Mouse (Mus musculus) limb, embryonic 11.5 days (tissue): ENCODE measurements at regions not wholly inside any gene's neighbourhood (a gene's known extent, or its start where the extent isn't known, plus 50 kb on each side); places are given as distances from the start of the nearest gene placed in this dataset.

Experiments
- ATAC-seq: fragments of 200-750 bp; cut with Nextera tagmentation; 2 replicates; pipeline ENCODE4 v1.8.0; 2017; ENCODE audit warnings: low read depth; ENCODE audit not compliant: insufficient number of reproducible peaks, low FRiP score, low TSS enrichment
- DNase-seq: peaks from one replicate; pipeline ENCODE4 v3.0.0-alpha.2; 2015; ENCODE audit warnings: low spot score
- H3K27ac ChIP-seq: fragments of 300-500 bp; sonication (generic); replicated peaks from 2 replicates; pipeline ENCODE4 v1.5.1; 2014; ENCODE audit warnings: low read depth, mild to moderate bottlenecking, low read length
- H3K27me3 ChIP-seq: fragments of 300-500 bp; sonication (generic); 2 replicates; pipeline ENCODE4 v1.6.1; 2014; ENCODE audit warnings: mild to moderate bottlenecking, low read length, mixed read lengths; ENCODE audit not compliant: control insufficient read depth, insufficient read depth
- H3K36me3 ChIP-seq: fragments of 300-500 bp; sonication (generic); 2 replicates; pipeline ENCODE4 v1.6.1; 2014; ENCODE audit warnings: mild to moderate bottlenecking, low read length, moderate library complexity, mixed read lengths; ENCODE audit not compliant: control insufficient read depth, insufficient read depth
- H3K4me1 ChIP-seq: fragments of 300-500 bp; sonication (generic); 2 replicates; pipeline ENCODE4 v1.6.1; 2014; ENCODE audit warnings: low read length, mixed read lengths; ENCODE audit not compliant: control insufficient read depth, insufficient read depth
- H3K4me2 ChIP-seq: fragments of 300-500 bp; sonication (generic); 2 replicates; pipeline ENCODE4 v1.6.1; 2014; ENCODE audit warnings: low read depth, mild to moderate bottlenecking, moderate library complexity; ENCODE audit not compliant: severe bottlenecking
- H3K4me3 ChIP-seq: fragments of 300-500 bp; sonication (generic); 2 replicates; pipeline ENCODE4 v1.5.1; 2014; ENCODE audit warnings: low read depth, low read length
- H3K9ac ChIP-seq: fragments of 300-500 bp; sonication (generic); 2 replicates; pipeline ENCODE4 v1.6.1; 2014; ENCODE audit warnings: mild to moderate bottlenecking, low read length
- H3K9me3 ChIP-seq: fragments of 300-500 bp; sonication (generic); 2 replicates; pipeline ENCODE4 v1.6.1; 2016; ENCODE audit warnings: low read length; ENCODE audit not compliant: control insufficient read depth
- WGBS: fragments of 180-500 bp; shearing (Covaris S2); extraction: QIAGEN DNeasy Blood & Tissue Kit; methylation state at CpG from one replicate; pipeline ENCODE4 v1.1.7; 2014; 5-methylcytosine and 5-hydroxymethylcytosine counted together

DNA sequence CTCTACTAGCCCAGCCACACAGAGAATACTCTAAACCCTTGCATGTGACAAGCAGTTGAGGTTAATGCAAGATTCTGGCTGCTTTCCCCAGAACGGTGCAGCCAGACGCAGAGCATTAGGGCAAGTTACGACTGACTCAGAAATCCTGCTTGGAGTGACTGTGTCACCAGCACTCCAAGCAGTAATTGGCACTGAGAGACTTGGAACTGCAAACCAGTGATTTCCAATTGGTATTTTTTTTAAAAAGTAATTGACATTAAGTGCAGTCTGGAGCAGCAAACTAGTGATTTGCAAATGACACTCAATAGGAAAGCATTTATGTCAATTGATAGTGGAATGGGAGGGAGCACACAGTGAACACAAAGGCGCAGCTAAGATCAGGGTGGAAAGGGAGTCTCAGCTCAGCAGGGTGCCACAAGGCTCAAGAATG is 318.1 kb upstream of the Hs6st1 start:
- Histone ChIP-seq H3K4me1 (no peaks in the 10 kb centered on the region), H3K27ac (no peak overlapping the region), H3K4me3 (no peak overlapping the region), H3K27me3 (no peaks in the 10 kb centered on the region), H3K4me2 (no peak overlapping the region), H3K9me3 (no peaks in the 10 kb centered on the region), H3K36me3 (no peaks in the 10 kb centered on the region), H3K9ac (no peak overlapping the region)
- DNase-seq (no peak), ATAC-seq (no peak)
- whole genome bisulfite sequencing: 50% methylated on average over 4 of the region's 4 CpGs

DNA sequence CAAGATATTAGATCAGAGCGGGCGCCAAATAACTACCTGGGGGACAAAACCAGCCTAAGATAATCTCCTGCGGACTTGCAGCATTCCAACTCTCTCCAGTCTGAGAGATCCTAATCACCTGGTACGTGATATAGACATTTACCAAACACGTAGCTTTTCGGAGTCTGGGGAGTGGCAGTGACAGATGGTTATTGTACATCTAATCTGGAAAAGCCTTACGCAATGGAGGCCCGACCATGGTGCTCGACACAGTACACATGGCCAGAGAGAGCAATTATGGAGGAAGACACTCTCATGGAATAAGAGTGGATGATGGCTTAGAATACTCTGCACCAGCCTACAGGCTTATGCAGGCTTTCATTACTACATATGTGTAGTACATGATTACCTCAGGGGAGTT is 315.6 kb upstream of the Hs6st1 start:
- Histone ChIP-seq H3K36me3 (no peaks in the 10 kb centered on the region), H3K27ac (no peak overlapping the region), H3K9ac (no peak overlapping the region), H3K4me2 (no peak overlapping the region), H3K4me1 (no peaks in the 10 kb centered on the region), H3K4me3 (no peak overlapping the region), H3K9me3 (no peaks in the 10 kb centered on the region), H3K27me3 (no peaks in the 10 kb centered on the region)
- 91% methylated on average over 9 of the region's 9 CpGs for WGBS
- DNase-seq (no peak), ATAC-seq (no peak)

DNA sequence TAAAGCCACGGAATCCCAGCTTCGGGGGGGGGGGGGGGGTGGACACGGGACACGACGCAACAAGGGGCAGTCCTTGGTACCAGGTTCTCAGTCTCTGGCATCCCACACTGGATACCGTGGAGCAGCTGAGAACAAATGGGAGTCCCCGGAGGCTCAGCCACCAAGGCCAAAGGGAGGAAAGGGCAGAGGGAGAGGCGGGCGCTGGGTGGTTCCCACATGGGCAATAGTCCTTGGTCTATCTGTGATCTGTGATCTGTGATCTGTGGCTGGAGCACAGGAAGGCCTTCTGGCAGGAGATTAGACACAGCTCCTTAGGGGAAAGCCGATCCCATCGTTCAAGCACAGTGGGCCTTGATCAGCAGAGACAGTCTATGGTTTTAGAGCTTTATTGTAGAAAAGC is 314.0 kb upstream of the Hs6st1 start:
- no peak overlapping the region for H3K27ac ChIP-seq
- ATAC-seq (no peak), DNase-seq (no peak)
- no peaks in the 10 kb centered on the region for H3K9me3 ChIP-seq
- no peaks in the 10 kb centered on the region for H3K4me1 ChIP-seq
- H3K27me3 ChIP-seq: no peaks in the 10 kb centered on the region
- H3K4me2 ChIP-seq: no peak overlapping the region
- WGBS: 75% methylated on average over 10 of the region's 11 CpGs
- no peak overlapping the region for H3K4me3 ChIP-seq
- no peaks in the 10 kb centered on the region for H3K36me3 ChIP-seq
- no peak overlapping the region for H3K9ac ChIP-seq

- DNase-seq: peak; percentile 32
- Histone ChIP-seq H3K9ac (no peak overlapping the region), H3K4me1 (no peaks in the 10 kb centered on the region), H3K27ac (no peak overlapping the region), H3K4me2 (no peak overlapping the region), H3K4me3 (no peak overlapping the region), H3K9me3 (no peaks in the 10 kb centered on the region), H3K27me3 (no peaks in the 10 kb centered on the region), H3K36me3 (no peaks in the 10 kb centered on the region)
- no peak for ATAC-seq
- WGBS: 52% methylated on average over 12 of the region's 12 CpGs
Observed at GRCm38 (mm10) chr1:35759010-35759409, 309.2 kb upstream of the Hs6st1 start.

DNA sequence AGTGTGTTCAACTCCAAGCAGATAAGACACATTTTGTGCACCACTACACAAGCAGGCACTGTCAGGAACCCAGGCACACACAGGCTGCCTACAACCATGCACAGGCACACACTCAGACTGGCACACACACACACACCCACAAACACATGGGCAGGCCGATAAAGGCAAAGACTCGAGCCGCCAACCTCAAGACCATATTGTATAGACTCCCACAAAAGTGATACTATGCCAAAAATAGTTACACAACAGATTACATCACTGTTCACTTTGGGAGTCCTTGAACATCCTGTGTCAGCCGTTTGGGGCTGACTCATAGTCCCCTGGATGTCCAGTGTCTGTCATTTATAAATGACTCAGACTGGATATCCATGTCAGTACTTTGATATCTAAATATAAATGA is 308.6 kb upstream of the Hs6st1 start:
- Histone ChIP-seq H3K36me3 (no peaks in the 10 kb centered on the region), H3K9me3 (no peaks in the 10 kb centered on the region), H3K9ac (no peak overlapping the region), H3K27ac (no peak overlapping the region), H3K27me3 (no peaks in the 10 kb centered on the region), H3K4me2 (no peak overlapping the region), H3K4me3 (no peak overlapping the region), H3K4me1 (no peaks in the 10 kb centered on the region)
- no peak for DNase-seq
- WGBS: 83% methylated on average over 4 of the region's 4 CpGs
- no peak for ATAC-seq

- H3K9me3 ChIP-seq: no peaks in the 10 kb centered on the region
- ATAC-seq: no peak
- H3K4me3 ChIP-seq: no peak overlapping the region
- H3K27ac ChIP-seq: no peak overlapping the region
- no peak overlapping the region for H3K9ac ChIP-seq
- no peaks in the 10 kb centered on the region for H3K27me3 ChIP-seq
- H3K4me1 ChIP-seq: no peaks in the 10 kb centered on the region
- H3K36me3 ChIP-seq: no peaks in the 10 kb centered on the region
- no peak overlapping the region for H3K4me2 ChIP-seq
- WGBS: 86% methylated on average over 9 of the region's 9 CpGs
- DNase-seq: no peak
Observed at GRCm38 (mm10) chr1:35763051-35763450, 305.1 kb upstream of the Hs6st1 start.

- no peaks in the 10 kb centered on the region for H3K27me3 ChIP-seq
- WGBS: 80% methylated on average over 10 of the region's 10 CpGs
Observed at GRCm38 (mm10) chr1:35763456-35763855, 304.7 kb upstream of the Hs6st1 start.

GRCm38 (mm10) chr1:35764068-35764467 is 304.1 kb upstream of the Hs6st1 start:
- 73% methylated on average over 1 of the region's 1 CpGs for WGBS
- no peaks in the 10 kb centered on the region for H3K4me1 ChIP-seq
- no peaks in the 10 kb centered on the region for H3K36me3 ChIP-seq
- H3K4me2 ChIP-seq: no peak overlapping the region
- no peak overlapping the region for H3K27ac ChIP-seq
- H3K27me3 ChIP-seq: no peaks in the 10 kb centered on the region
- no peaks in the 10 kb centered on the region for H3K9me3 ChIP-seq
- no peak for DNase-seq
- no peak overlapping the region for H3K9ac ChIP-seq
- no peak overlapping the region for H3K4me3 ChIP-seq
- ATAC-seq: no peak

More at GRCm38 (mm10) chr1:35763456-35763855, 304.7 kb upstream of the Hs6st1 start:
- Histone ChIP-seq H3K4me3 (no peak overlapping the region), H3K9me3 (no peaks in the 10 kb centered on the region), H3K4me2 (no peak overlapping the region), H3K9ac (no peak overlapping the region), H3K4me1 (no peaks in the 10 kb centered on the region), H3K36me3 (no peaks in the 10 kb centered on the region), H3K27ac (no peak overlapping the region)
- ATAC-seq (0 out of 2 replicates have a peak, but pooled peaks have one; percentile 35), DNase-seq (no peak)

- no peak for DNase-seq
- Histone ChIP-seq H3K4me3 (no peak overlapping the region), H3K9me3 (no peaks in the 10 kb centered on the region), H3K4me2 (no peak overlapping the region), H3K27ac (no peak overlapping the region), H3K27me3 (no peaks in the 10 kb centered on the region), H3K36me3 (no peaks in the 10 kb centered on the region), H3K4me1 (no peaks in the 10 kb centered on the region), H3K9ac (no peak overlapping the region)
- 93% methylated on average over 4 of the region's 4 CpGs for WGBS
- ATAC-seq: no peak
Observed at GRCm38 (mm10) chr1:35765692-35766091, 302.5 kb upstream of the Hs6st1 start.
